Mouse (Mus musculus) heart, postnatal 0 days (tissue): ENCODE measurements around the gene Arhgap15. TPM values are rescaled to one million over a fixed set of nuclear protein-coding genes. Genes with fewer than 3 reads are reported as not detected.

Experiments used
- ATAC-seq: fragments of 200-750 bp; cut with Nextera tagmentation; 2 replicates; pipeline ENCODE4 v1.8.0; 2017; ENCODE audit warnings: low read depth, moderate number of reproducible peaks, moderate library complexity; ENCODE audit not compliant: insufficient read depth
- DNase-seq: peaks from one replicate; pipeline ENCODE4 v3.0.0-alpha.2; 2016; ENCODE audit warnings: low spot score
- H3K27ac ChIP-seq: fragments of 300-500 bp; sonication (generic); 2 replicates; pipeline ENCODE4 v1.5.1; 2014; ENCODE audit warnings: low read depth, mild to moderate bottlenecking
- H3K27me3 ChIP-seq: fragments of 300-500 bp; sonication (generic); 2 replicates; pipeline ENCODE4 v1.6.1; 2014; ENCODE audit warnings: low read length, mixed read lengths; ENCODE audit not compliant: control insufficient read depth, insufficient read depth
- H3K36me3 ChIP-seq: fragments of 300-500 bp; sonication (generic); replicated peaks from 2 replicates; pipeline ENCODE4 v1.6.1; 2014; ENCODE audit warnings: low read length, mixed read lengths; ENCODE audit not compliant: control insufficient read depth, insufficient read depth
- H3K4me1 ChIP-seq: fragments of 300-500 bp; sonication (generic); 2 replicates; pipeline ENCODE4 v1.6.1; 2014; ENCODE audit warnings: antibody characterized with exemption; ENCODE audit not compliant: control insufficient read depth, insufficient read depth
- H3K4me2 ChIP-seq: fragments of 300-500 bp; sonication (generic); 2 replicates; pipeline ENCODE4 v1.6.1; 2014; ENCODE audit warnings: low read depth, mild to moderate bottlenecking, low read length, moderate library complexity
- H3K4me3 ChIP-seq: fragments of 300-500 bp; sonication (generic); 2 replicates; pipeline ENCODE4 v1.5.1; 2014; ENCODE audit warnings: low read depth, low read length
- H3K9ac ChIP-seq: fragments of 300-500 bp; sonication (generic); replicated peaks from 2 replicates; pipeline ENCODE4 v1.6.1; 2014; ENCODE audit warnings: low read depth, low read length, mixed read lengths
- H3K9me3 ChIP-seq: fragments of 300-500 bp; sonication (generic); replicated peaks from 2 replicates; pipeline ENCODE4 v1.6.1; 2016; ENCODE audit warnings: low read length; ENCODE audit not compliant: control insufficient read depth
- CTCF ChIP-seq: IDR thresholded peaks from 2 replicates; pipeline ENCODE4 v1.5.1; 2016; ENCODE audit warnings: antibody characterized with exemption, control low read depth, low read depth
- EP300 ChIP-seq: IDR thresholded peaks from 2 replicates; pipeline ENCODE4 v1.6.1; 2016; ENCODE audit warnings: antibody characterized with exemption, low read depth
- WGBS: fragments of 180-500 bp; shearing (Covaris S2); extraction: QIAGEN DNeasy Blood & Tissue Kit; methylation state at CpG from one replicate; pipeline ENCODE4 v1.1.7; 2014; 5-methylcytosine and 5-hydroxymethylcytosine counted together
- polyA plus RNA-seq: library from polyadenylated mRNA; unstranded; fragments of >200 nt; fragmentation: Nextera tagmentation; extraction: Ambion mirVana; gene quantifications from 2 replicates; pipeline ENCODE4 v1.2.1, GENCODE M21; 2015
- total RNA-seq: library from RNA; depleted of rRNA; stranded (reverse); fragments of >200 nt; gene quantifications from 2 replicates; pipeline ENCODE4 v1.2.3, GENCODE M21; 2014; ENCODE audit warnings: low replicate concordance

Gene Arhgap15
- total and polyA plus RNA-seq, 2 experiments from 2014 or later, result 0.46 to 1.7 TPM

DNA sequence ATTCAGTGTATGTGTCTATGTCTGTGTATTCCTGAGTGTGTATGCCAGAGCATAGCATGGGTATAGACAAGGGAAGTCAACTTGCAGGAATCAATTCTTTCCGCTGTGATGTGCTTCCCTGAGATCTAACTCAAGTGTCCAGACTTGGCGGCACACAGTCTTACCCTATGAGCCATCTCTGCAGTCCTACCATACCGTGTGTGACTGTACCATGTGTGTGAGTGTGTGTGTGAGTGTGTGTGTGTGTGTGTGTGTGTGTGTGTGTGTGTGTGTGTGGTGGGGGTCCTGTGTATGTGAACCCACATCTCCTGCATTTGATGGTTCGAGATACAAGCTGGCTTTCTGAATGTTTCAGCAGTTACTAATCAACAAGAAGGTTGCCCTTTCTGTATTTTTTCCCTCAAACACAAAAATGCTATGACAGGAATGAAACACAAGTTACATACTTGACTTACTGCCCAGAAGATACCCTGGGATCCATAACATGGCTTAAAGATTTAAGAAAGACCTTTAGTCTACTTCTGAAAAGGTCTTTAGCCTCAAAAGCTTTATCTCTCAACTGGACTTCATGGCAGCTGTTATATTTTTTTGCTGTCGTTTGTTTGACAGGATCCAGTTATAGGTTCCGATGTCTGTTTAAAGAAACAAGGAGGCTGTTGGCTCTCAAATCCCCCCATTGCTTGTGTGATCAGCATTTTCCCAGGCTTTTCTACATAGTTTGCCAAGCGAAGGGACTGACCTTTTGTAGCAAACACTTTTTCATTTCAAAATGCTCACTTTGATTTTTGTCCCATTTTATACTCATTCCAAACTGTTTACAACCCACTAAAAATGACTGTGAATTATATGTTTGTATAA is 397.7 kb downstream of the Arhgap15 start:
- WGBS, result 67% methylated on average over 7 of the region's 7 CpGs
- no peak for ATAC-seq

DNA sequence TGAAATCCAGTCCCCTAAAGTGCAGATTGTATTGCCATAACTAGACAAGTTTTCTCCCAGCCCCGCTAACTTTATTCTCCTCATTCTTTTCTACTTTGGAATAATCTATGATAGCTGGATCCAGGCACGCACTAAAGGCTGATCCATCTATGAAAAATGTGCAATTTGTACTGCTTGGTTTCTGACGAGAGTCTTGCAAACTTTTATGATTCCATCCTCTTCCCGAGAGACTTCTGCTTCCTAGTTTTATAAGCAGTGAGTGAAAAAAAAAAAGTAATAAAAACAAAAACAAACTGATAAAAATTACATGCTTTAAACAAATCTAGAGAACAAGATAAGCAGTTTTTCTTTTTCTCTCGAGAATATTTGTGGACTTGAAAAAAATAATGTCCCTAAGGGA is 398.9 kb downstream of the Arhgap15 start:
- no peaks in the 10 kb centered on the region for H3K36me3 ChIP-seq
- H3K27me3 ChIP-seq, result no peaks in the 10 kb centered on the region
- H3K4me3 ChIP-seq, result no peak overlapping the region
- H3K4me2 ChIP-seq, result no peak overlapping the region
- H3K4me1 ChIP-seq, result no peaks in the 10 kb centered on the region
- H3K9ac ChIP-seq, result no peak overlapping the region
- DNase-seq (no peak), ATAC-seq (no peak)
- H3K9me3 ChIP-seq, result no peaks in the 10 kb centered on the region
- TF ChIP-seq CTCF (no peak), EP300 (no peak)
- WGBS, result 52% methylated on average over 5 of the region's 5 CpGs
- no peak overlapping the region for H3K27ac ChIP-seq

More for the DNA sequence above, 397.7 kb downstream of the Arhgap15 start:
- no peak overlapping the region for H3K4me3 ChIP-seq
- no peaks in the 10 kb centered on the region for H3K36me3 ChIP-seq
- 0 out of 2 replicates have a peak overlapping the region, but pooled peaks have one; percentile 1 for H3K27ac ChIP-seq
- H3K9me3 ChIP-seq, result no peaks in the 10 kb centered on the region
- peaks cover 3% of the 10 kb centered on the region; the same call in 1 of the 2 replicates for H3K4me1 ChIP-seq
- H3K4me2 ChIP-seq, result no peak overlapping the region
- H3K27me3 ChIP-seq, result no peaks in the 10 kb centered on the region
- TF ChIP-seq EP300 (no peak), CTCF (no peak)
- no peak for DNase-seq
- no peak overlapping the region for H3K9ac ChIP-seq

DNA sequence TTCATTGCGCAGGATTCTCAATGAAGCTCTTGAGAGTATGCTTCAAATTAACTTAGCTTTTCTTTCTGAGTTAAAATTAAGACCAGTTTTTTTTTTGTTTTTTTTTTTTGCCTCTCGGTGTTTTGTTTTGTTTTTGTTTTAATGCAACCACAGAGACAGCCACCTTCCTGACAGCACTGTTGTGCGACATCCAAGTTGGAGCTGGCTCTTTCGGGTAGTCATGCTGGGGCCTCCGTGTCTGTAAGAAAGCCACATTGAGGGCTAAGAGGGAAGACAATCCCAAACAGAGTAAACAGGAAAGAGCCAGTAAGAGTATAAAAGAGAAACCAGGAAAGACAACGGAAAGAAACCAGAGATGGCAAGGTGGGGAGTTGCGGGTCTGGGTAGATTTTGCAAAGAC is 399.3 kb downstream of the Arhgap15 start:
- H3K27ac ChIP-seq, result peak overlapping the region; percentile 10; the same call in 1 of the 2 replicates
- H3K9ac ChIP-seq, result no peak overlapping the region
- no peak for ATAC-seq

DNA sequence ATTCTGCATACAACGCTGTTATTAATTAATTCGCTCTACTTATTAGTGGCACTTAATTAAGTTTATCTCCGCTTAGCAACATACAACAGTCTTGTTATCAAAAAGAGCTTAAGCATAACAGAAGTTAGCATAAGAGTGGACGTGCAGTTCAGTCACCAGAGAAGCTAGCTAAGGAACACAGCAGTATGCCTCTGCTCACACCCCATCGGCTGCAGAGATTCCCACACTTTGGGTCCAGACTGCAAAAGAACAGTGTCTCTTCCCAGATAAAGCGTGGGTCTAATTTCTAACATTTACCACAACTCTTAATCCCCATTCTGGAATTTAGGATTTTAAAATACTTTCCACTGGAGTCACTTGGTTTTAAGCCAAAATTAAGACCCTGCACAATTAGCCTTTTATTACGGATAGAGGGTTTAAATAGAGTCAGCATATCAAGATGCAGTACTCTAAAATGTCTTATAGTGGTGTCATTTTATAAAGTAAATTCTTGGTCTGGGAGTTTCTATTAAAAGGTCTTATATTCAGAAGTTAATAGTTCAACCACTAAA is 400.0 kb downstream of the Arhgap15 start:
- ATAC-seq, result no peak
- WGBS, result 59% methylated on average over 7 of the region's 7 CpGs
- H3K4me2 ChIP-seq, result no peak overlapping the region
- no peak overlapping the region for H3K4me3 ChIP-seq
- no peak for DNase-seq
- no peak overlapping the region for H3K9ac ChIP-seq
- no peaks in the 10 kb centered on the region for H3K9me3 ChIP-seq
- peak overlapping the region; percentile 10 for H3K27ac ChIP-seq
- no peaks in the 10 kb centered on the region for H3K36me3 ChIP-seq
- H3K27me3 ChIP-seq, result no peaks in the 10 kb centered on the region
- TF ChIP-seq EP300 (no peak), CTCF (no peak)
- H3K4me1 ChIP-seq, result no peaks in the 10 kb centered on the region

More for the DNA sequence above, 399.3 kb downstream of the Arhgap15 start:
- Histone ChIP-seq H3K36me3 (no peaks in the 10 kb centered on the region), H3K4me2 (0 out of 2 replicates have a peak overlapping the region, but pooled peaks have one; percentile 10), H3K27me3 (no peaks in the 10 kb centered on the region), H3K4me1 (no peaks in the 10 kb centered on the region), H3K9me3 (no peaks in the 10 kb centered on the region), H3K4me3 (no peak overlapping the region)
- WGBS, result 55% methylated on average over 7 of the region's 7 CpGs
- TF ChIP-seq EP300 (no peak), CTCF (no peak)
- DNase-seq, result no peak

DNA sequence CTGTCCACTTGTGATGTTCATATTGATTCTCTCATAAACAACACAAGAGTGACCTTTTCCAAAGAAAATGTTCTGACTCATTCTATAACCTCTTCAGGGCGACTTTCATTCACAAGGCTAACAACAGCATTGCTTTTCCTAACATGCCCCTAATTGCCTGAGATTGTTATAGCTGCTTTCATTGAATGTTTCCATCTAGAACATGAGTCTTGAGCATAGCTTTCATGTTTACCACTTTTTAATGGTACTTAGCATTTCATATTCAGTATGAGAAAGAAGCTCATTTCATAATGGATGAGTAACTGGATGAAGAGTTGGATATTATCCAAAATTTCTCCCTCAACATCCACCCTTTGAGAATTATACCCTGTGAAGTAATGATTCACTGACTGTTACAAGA is 403.7 kb downstream of the Arhgap15 start:
- H3K9ac ChIP-seq, result no peak overlapping the region
- no peak for TF ChIP-seq EP300
- no peak for TF ChIP-seq CTCF
- no peak for DNase-seq
- H3K27ac ChIP-seq, result no peak overlapping the region
- no peaks in the 10 kb centered on the region for H3K27me3 ChIP-seq
- no peaks in the 10 kb centered on the region for H3K9me3 ChIP-seq
- no peak overlapping the region for H3K4me2 ChIP-seq
- no peak overlapping the region for H3K4me3 ChIP-seq
- H3K36me3 ChIP-seq, result no peaks in the 10 kb centered on the region
- ATAC-seq, result no peak
- WGBS, result 79% methylated on average over 1 of the region's 1 CpGs
- no peaks in the 10 kb centered on the region for H3K4me1 ChIP-seq
